Mouse (Mus musculus) lung, postnatal 36 days (tissue): Measurements from ENCODE around the gene Ifi214.
"Not testable (repeated sequence)": the region's sequence is repeated elsewhere in the genome, so short reads cannot be mapped to it uniquely, and the experiment has no call there.

ENCODE experiments used
- DNase-seq: peaks from one replicate; pipeline ENCODE4 v3.0.0; 2022; ENCODE audit warnings: mixed read lengths

The Ifi214 gene

GRCm38 (mm10) chr1:173535791-173536190 lies at the start of gene Ifi214:
Gene Ifi214, minus strand, starts transcription at chr1:173535957.
- DNase-seq, result peak; percentile 7

GRCm38 (mm10) chr1:173579921-173580585 lies 44.3 kb upstream of the Ifi214 start:
- DNase-seq, result no peak

- DNase-seq, result no peak
These were observed 43.3 kb upstream of the Ifi214 start for GRCm38 (mm10) chr1:173579079-173579478.

GRCm38 (mm10) chr1:173550491-173551050 lies 14.8 kb upstream of the Ifi214 start:
- not testable (repeated sequence) for DNase-seq

GRCm38 (mm10) chr1:173548798-173549197 lies 13.0 kb upstream of the Ifi214 start:
- DNase-seq, result not testable (repeated sequence)

- DNase-seq, result no peak
These were observed 14.3 kb downstream of the Ifi214 start for GRCm38 (mm10) chr1:173521452-173521851.

GRCm38 (mm10) chr1:173510595-173510994 lies 25.2 kb downstream of the Ifi214 start:
- DNase-seq, result not testable (repeated sequence)

- DNase-seq, result not testable (repeated sequence)
These were observed 44.3 kb downstream of the Ifi214 start for GRCm38 (mm10) chr1:173491483-173491882.

- peak; percentile 18 for DNase-seq
These were observed 44.8 kb downstream of the Ifi214 start, which contains the start of gene Ifi206 for GRCm38 (mm10) chr1:173490812-173491480. Gene Ifi206, minus strand, starts transcription at chr1:173491041.

- not testable (repeated sequence) for DNase-seq
These were observed 54.6 kb downstream of the Ifi214 start for GRCm38 (mm10) chr1:173481182-173481574.

GRCm38 (mm10) chr1:173480399-173481181 lies 55.2 kb downstream of the Ifi214 start:
- DNase-seq, result not testable (repeated sequence)
